Mouse (Mus musculus): ENCODE results near the gene Golga1. TPM values are rescaled to one million over a fixed set of nuclear protein-coding genes. Genes with fewer than 3 reads are reported as not detected.
"Not testable (repeated sequence)": the region's sequence is repeated elsewhere in the genome, so short reads cannot be mapped to it uniquely, and the experiment has no call there.

The Golga1 gene
- total RNA-seq (2014; fragmentation: Nextera tagmentation) = 29.4 and 33.5 TPM in 2 replicates
- 26.7 and 27.9 TPM in 2 replicates for total RNA-seq (2017)
- polyA plus RNA-seq (2012) = 1.9 and 2.3 TPM in 2 replicates

- H3K4me3 ChIP-seq (ENCODE audit: low read depth, low read length) = peak within 1 kb of the TSS; percentile 91
- ATAC-seq (ENCODE audit: extremely low read depth, insufficient number of reproducible peaks, low FRiP score, poor library complexity, severe bottlenecking) (peak; percentile 93), DNase-seq (ENCODE audit: low spot score) (peak; percentile 89)
- TF ChIP-seq GATA2 (IDR thresholded peaks at IDR 0.05; ENCODE audit: borderline replicate concordance, low read depth, low read length) = no peak
- TF ChIP-seq CTCF (IDR thresholded peaks at IDR 0.05; ENCODE audit: low read depth, low read length) = no peak
- no peak for TF ChIP-seq POLR2AphosphoS5 (IDR thresholded peaks at IDR 0.05; ENCODE audit: insufficient replicate concordance, low read depth, low read length)
- TF ChIP-seq GATA1 (IDR thresholded peaks at IDR 0.05; ENCODE audit: borderline replicate concordance, low read length) = no peak
- TF ChIP-seq TAL1 (conservative IDR thresholded peaks at IDR 0.05; ENCODE audit: low read depth, low read length) = no peak
- peaks cover 23% of the 10 kb centered on the region for H3K36me3 ChIP-seq (replicated peaks)
- H3K4me1 ChIP-seq (ENCODE audit: insufficient read depth, low read depth, low read length) = peaks cover 11% of the 10 kb centered on the region
- no peaks in the 10 kb centered on the region for H3K9me3 ChIP-seq (replicated peaks)
- H3K27me3 ChIP-seq (ENCODE audit: insufficient read depth, low read length) = no peaks in the 10 kb centered on the region
These were observed at the start of gene Golga1 for GRCm38 (mm10) chr2:39065400-39065987. TSS of gene Golga1 (minus strand) at chr2:39065541.

DNA sequence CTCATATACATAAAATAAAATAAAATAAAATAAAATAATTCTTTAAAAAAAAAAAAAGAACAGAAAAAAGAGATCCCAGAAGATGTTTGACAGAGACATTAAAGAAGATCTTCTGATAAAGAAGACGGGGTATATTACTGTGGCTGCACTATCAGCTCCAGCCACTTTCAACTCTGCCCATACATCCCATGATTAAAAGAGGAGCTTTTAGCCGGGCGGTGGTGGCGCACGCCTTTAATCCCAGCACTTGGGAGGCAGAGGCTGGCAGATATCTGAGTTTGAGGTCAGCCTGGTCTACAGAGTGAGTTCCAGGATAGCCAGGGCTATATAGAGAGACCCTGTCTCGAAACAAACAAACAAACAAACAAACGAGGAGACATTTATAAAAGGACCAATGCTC lies 48.8 kb upstream of the Golga1 start:
- H3K36me3 ChIP-seq (replicated peaks) = peaks cover 39% of the 10 kb centered on the region
- no peaks in the 10 kb centered on the region for H3K9me3 ChIP-seq (replicated peaks)
- no peak for ATAC-seq (ENCODE audit: extremely low read depth, insufficient number of reproducible peaks, low FRiP score, poor library complexity, severe bottlenecking)
- no peak for DNase-seq (ENCODE audit: low spot score)
- H3K4me1 ChIP-seq (ENCODE audit: insufficient read depth, low read depth, low read length) = no peaks in the 10 kb centered on the region
- TF ChIP-seq GATA2 (IDR thresholded peaks at IDR 0.05; ENCODE audit: borderline replicate concordance, low read depth, low read length) (no peak), TAL1 (conservative IDR thresholded peaks at IDR 0.05; ENCODE audit: low read depth, low read length) (no peak), GATA1 (IDR thresholded peaks at IDR 0.05; ENCODE audit: borderline replicate concordance, low read length) (no peak), CTCF (IDR thresholded peaks at IDR 0.05; ENCODE audit: low read depth, low read length) (no peak), POLR2AphosphoS5 (IDR thresholded peaks at IDR 0.05; ENCODE audit: insufficient replicate concordance, low read depth, low read length) (no peak)
- no peak overlapping the region for H3K4me3 ChIP-seq (ENCODE audit: low read depth, low read length)
- H3K27me3 ChIP-seq (ENCODE audit: insufficient read depth, low read length) = no peaks in the 10 kb centered on the region

DNA sequence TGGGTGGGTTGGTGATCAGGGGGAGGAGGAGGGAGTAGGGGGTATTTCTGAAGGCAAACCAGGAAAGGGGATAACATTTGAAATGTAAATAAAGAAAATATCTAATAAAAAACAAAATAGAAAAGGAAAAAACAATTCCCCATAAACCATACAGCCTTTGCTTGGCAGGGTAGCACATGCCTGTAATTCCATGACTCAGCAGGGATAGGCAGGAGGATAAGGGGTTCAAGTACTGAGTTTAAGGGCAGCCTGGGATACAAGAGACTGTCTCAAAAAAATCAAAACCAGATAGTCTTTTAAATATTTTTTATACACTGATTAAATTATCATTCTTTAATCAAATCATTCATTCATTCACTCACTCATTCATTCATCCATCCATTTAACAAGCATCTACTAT lies 45.2 kb upstream of the Golga1 start:
- H3K4me1 ChIP-seq (ENCODE audit: insufficient read depth, low read depth, low read length) = no peaks in the 10 kb centered on the region
- ATAC-seq (ENCODE audit: extremely low read depth, insufficient number of reproducible peaks, low FRiP score, poor library complexity, severe bottlenecking) (no peak), DNase-seq (ENCODE audit: low spot score) (no peak)
- no peak overlapping the region for H3K4me3 ChIP-seq (ENCODE audit: low read depth, low read length)
- H3K36me3 ChIP-seq (replicated peaks) = peaks cover 23% of the 10 kb centered on the region
- no peaks in the 10 kb centered on the region for H3K9me3 ChIP-seq (replicated peaks)
- H3K27me3 ChIP-seq (ENCODE audit: insufficient read depth, low read length) = no peaks in the 10 kb centered on the region
- TF ChIP-seq GATA1 (IDR thresholded peaks at IDR 0.05; ENCODE audit: borderline replicate concordance, low read length) (no peak), POLR2AphosphoS5 (IDR thresholded peaks at IDR 0.05; ENCODE audit: insufficient replicate concordance, low read depth, low read length) (no peak), TAL1 (conservative IDR thresholded peaks at IDR 0.05; ENCODE audit: low read depth, low read length) (no peak), GATA2 (IDR thresholded peaks at IDR 0.05; ENCODE audit: borderline replicate concordance, low read depth, low read length) (no peak)

DNA sequence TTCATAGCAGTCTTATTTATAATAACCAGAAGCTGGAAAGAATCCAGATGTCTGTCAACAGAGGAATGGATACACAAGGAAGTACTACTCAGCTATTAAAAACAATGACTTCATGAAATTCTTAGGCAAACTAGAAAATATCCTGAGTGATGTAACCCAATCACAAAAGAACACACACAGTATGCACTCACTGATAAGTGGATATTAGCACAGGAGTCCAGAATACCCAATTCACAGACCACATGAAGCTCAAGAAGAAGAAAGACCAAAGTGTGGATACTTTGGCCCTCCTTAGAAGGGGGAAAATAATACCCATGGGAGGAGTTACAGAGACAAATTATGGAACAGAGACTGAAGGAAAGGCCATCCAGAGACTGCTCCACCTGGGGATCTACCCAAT lies 44.4 kb upstream of the Golga1 start:
- DNase-seq (ENCODE audit: low spot score); H3K9me3 ChIP-seq (replicated peaks); ATAC-seq (ENCODE audit: extremely low read depth, insufficient number of reproducible peaks, low FRiP score, poor library complexity, severe bottlenecking); H3K27me3 ChIP-seq (ENCODE audit: insufficient read depth, low read length); H3K4me1 ChIP-seq (ENCODE audit: insufficient read depth, low read depth, low read length); H3K4me3 ChIP-seq (ENCODE audit: low read depth, low read length): not testable (repeated sequence)
- H3K36me3 ChIP-seq (replicated peaks) = peaks cover 24% of the 10 kb centered on the region

- not testable (repeated sequence) for H3K27me3 ChIP-seq (ENCODE audit: insufficient read depth, low read length); H3K4me3 ChIP-seq (ENCODE audit: low read depth, low read length); DNase-seq (ENCODE audit: low spot score); ATAC-seq (ENCODE audit: extremely low read depth, insufficient number of reproducible peaks, low FRiP score, poor library complexity, severe bottlenecking); H3K4me1 ChIP-seq (ENCODE audit: insufficient read depth, low read depth, low read length); H3K9me3 ChIP-seq (replicated peaks)
- peaks cover 22% of the 10 kb centered on the region for H3K36me3 ChIP-seq (replicated peaks)
These were observed 34.6 kb upstream of the Golga1 start for GRCm38 (mm10) chr2:39099951-39100350.

DNA sequence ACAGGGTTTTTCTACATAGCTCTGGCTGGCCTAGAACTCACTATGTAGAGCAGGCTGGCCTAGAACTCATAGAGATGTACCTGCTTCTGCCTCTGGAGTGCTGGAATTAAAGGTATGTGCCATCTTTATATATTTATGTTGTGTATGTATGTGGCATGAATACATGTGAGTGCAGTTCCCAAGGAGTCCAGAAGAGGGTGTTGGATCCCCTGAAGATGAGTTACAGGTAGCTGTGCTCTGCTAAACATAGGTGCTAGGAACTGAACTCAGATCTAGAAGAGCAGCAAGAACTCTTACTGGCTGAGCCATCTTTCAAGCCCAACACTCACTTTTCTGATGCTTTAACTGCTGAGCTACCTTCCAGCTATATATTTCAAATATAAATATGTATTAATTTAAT lies 32.7 kb upstream of the Golga1 start:
- H3K4me1 ChIP-seq (ENCODE audit: insufficient read depth, low read depth, low read length) = no peaks in the 10 kb centered on the region
- no peaks in the 10 kb centered on the region for H3K27me3 ChIP-seq (ENCODE audit: insufficient read depth, low read length)
- peaks cover 19% of the 10 kb centered on the region for H3K36me3 ChIP-seq (replicated peaks)
- no peaks in the 10 kb centered on the region for H3K9me3 ChIP-seq (replicated peaks)
- ATAC-seq (ENCODE audit: extremely low read depth, insufficient number of reproducible peaks, low FRiP score, poor library complexity, severe bottlenecking) (no peak), DNase-seq (ENCODE audit: low spot score) (no peak)
- H3K4me3 ChIP-seq (ENCODE audit: low read depth, low read length) = no peak overlapping the region
- no peak for TF ChIP-seq POLR2AphosphoS5 (IDR thresholded peaks at IDR 0.05; ENCODE audit: insufficient replicate concordance, low read depth, low read length)
- no peak for TF ChIP-seq GATA2 (IDR thresholded peaks at IDR 0.05; ENCODE audit: borderline replicate concordance, low read depth, low read length)
- no peak for TF ChIP-seq TAL1 (conservative IDR thresholded peaks at IDR 0.05; ENCODE audit: low read depth, low read length)
- no peak for TF ChIP-seq GATA1 (IDR thresholded peaks at IDR 0.05; ENCODE audit: borderline replicate concordance, low read length)
- TF ChIP-seq CTCF (IDR thresholded peaks at IDR 0.05; ENCODE audit: low read depth, low read length) = peak; percentile 22; the same call in 1 of the 2 replicates

- peaks cover 12% of the 10 kb centered on the region for H3K36me3 ChIP-seq (replicated peaks)
- H3K9me3 ChIP-seq (replicated peaks) = no peaks in the 10 kb centered on the region
- no peaks in the 10 kb centered on the region for H3K27me3 ChIP-seq (ENCODE audit: insufficient read depth, low read length)
- TF ChIP-seq TAL1 (conservative IDR thresholded peaks at IDR 0.05; ENCODE audit: low read depth, low read length) (no peak), POLR2AphosphoS5 (IDR thresholded peaks at IDR 0.05; ENCODE audit: insufficient replicate concordance, low read depth, low read length) (no peak), GATA2 (IDR thresholded peaks at IDR 0.05; ENCODE audit: borderline replicate concordance, low read depth, low read length) (no peak), GATA1 (IDR thresholded peaks at IDR 0.05; ENCODE audit: borderline replicate concordance, low read length) (no peak), CTCF (IDR thresholded peaks at IDR 0.05; ENCODE audit: low read depth, low read length) (no peak)
- ATAC-seq (ENCODE audit: extremely low read depth, insufficient number of reproducible peaks, low FRiP score, poor library complexity, severe bottlenecking) (no peak), DNase-seq (ENCODE audit: low spot score) (no peak)
- H3K4me3 ChIP-seq (ENCODE audit: low read depth, low read length) = no peak overlapping the region
- H3K4me1 ChIP-seq (ENCODE audit: insufficient read depth, low read depth, low read length) = no peaks in the 10 kb centered on the region
These were observed 26.6 kb upstream of the Golga1 start for GRCm38 (mm10) chr2:39091966-39092365.

Data from G1E (cell line).